In genomic region chr6:91609671-91610070, GRCm38 (mm10) we compare ENCODE assay signal across 17 mouse cellular contexts.
DNase-seq lines count a peak whose midpoint lies in the region; ATAC-seq and TF ChIP-seq lines count a peak whose summit lies in the region.
"Had no signal": no experiment of that assay in that cellular context is flagged by ENCODE, and none has a peak within 500 bp of the region (broad histone marks: within the 10 kb centered on the region; RNA-seq: fewer than 3 reads in every experiment).

No protein-coding gene starts in this region.

- WGBS in forebrain, embryonic 10.5 days, result 12% methylated on average over 2 of the region's 2 CpGs
- 13% methylated on average over 2 of the region's 2 CpGs for WGBS in forebrain, postnatal 0 days
- 18% methylated on average over 2 of the region's 2 CpGs for WGBS in hindbrain, embryonic 10.5 days
- 21% methylated on average over 2 of the region's 2 CpGs for WGBS in hindbrain, embryonic 12.5 days
- 20% methylated on average over 2 of the region's 2 CpGs for WGBS in embryonic facial prominence, embryonic 10.5 days

- H3K9ac ChIP-seq in forebrain, postnatal 0 days, result no peak overlapping the region
- no peak overlapping the region for H3K9ac ChIP-seq in hindbrain, embryonic 12.5 days
- H3K9ac ChIP-seq: embryonic facial prominence, embryonic 13.5 days; hindbrain, embryonic 15.5 days had no signal

- DNase-seq in forebrain, embryonic 10.5 days (ENCODE audit: extremely low spot score, low spot score), result no peak
- no peak for DNase-seq in forebrain, postnatal 0 days
- DNase-seq in hindbrain, embryonic 10.5 days (ENCODE audit: low spot score), result no peak
- no peak for DNase-seq in embryonic facial prominence, embryonic 10.5 days (ENCODE audit: low spot score)
- no peak for DNase-seq in layer of hippocampus, adult 9-11 months
- DNase-seq in ovary, postnatal 36 days (ENCODE audit: low spot score), result no peak
- DNase-seq: adrenal gland, postnatal 10 days; cerebellum, adult 18-20 months; cerebellum, adult 9-11 months; gastrocnemius, postnatal 36 days; heart, adult 11 months; heart, postnatal 14 days had no signal

- no peak overlapping the region for H3K4me2 ChIP-seq in forebrain, postnatal 0 days (ENCODE audit: low read depth)
- no peak overlapping the region for H3K4me2 ChIP-seq in hindbrain, embryonic 12.5 days (replicated peaks)
- H3K4me2 ChIP-seq: embryonic facial prominence, embryonic 13.5 days; hindbrain, embryonic 15.5 days had no signal

- peaks cover 6% of the 10 kb centered on the region for H3K4me1 ChIP-seq in forebrain, embryonic 10.5 days
- H3K4me1 ChIP-seq in forebrain, postnatal 0 days (ENCODE audit: insufficient read depth), result no peaks in the 10 kb centered on the region
- H3K4me1 ChIP-seq in hindbrain, embryonic 10.5 days (replicated peaks), result peaks cover 8% of the 10 kb centered on the region; the same call in 1 of the 2 replicates
- no peaks in the 10 kb centered on the region for H3K4me1 ChIP-seq in hindbrain, embryonic 12.5 days
- H3K4me1 ChIP-seq in embryonic facial prominence, embryonic 10.5 days, result 0 out of 2 replicates have a peak, but pooled peaks cover 2% of the 10 kb centered on the region
- H3K4me1 ChIP-seq: heart, embryonic 10.5 days; hindbrain, embryonic 15.5 days had no signal

- H3K4me3 ChIP-seq in forebrain, embryonic 10.5 days, result no peak overlapping the region
- no peak overlapping the region for H3K4me3 ChIP-seq in forebrain, postnatal 0 days (ENCODE audit: low read depth, low read length)
- no peak overlapping the region for H3K4me3 ChIP-seq in hindbrain, embryonic 10.5 days
- no peak overlapping the region for H3K4me3 ChIP-seq in hindbrain, embryonic 12.5 days
- no peak overlapping the region for H3K4me3 ChIP-seq in embryonic facial prominence, embryonic 10.5 days
- H3K4me3 ChIP-seq: embryonic facial prominence, embryonic 13.5 days; heart, embryonic 10.5 days; hindbrain, embryonic 15.5 days had no signal

- H3K36me3 ChIP-seq in forebrain, embryonic 10.5 days (replicated peaks), result no peaks in the 10 kb centered on the region
- H3K36me3 ChIP-seq in forebrain, postnatal 0 days (ENCODE audit: insufficient read depth), result no peaks in the 10 kb centered on the region
- H3K36me3 ChIP-seq in hindbrain, embryonic 10.5 days, result no peaks in the 10 kb centered on the region
- H3K36me3 ChIP-seq in hindbrain, embryonic 12.5 days, result no peaks in the 10 kb centered on the region
- no peaks in the 10 kb centered on the region for H3K36me3 ChIP-seq in embryonic facial prominence, embryonic 10.5 days (replicated peaks)
- H3K36me3 ChIP-seq: embryonic facial prominence, embryonic 13.5 days; heart, embryonic 10.5 days; hindbrain, embryonic 15.5 days had no signal

- ATAC-seq in forebrain, postnatal 0 days, result no peak
- no peak for ATAC-seq in hindbrain, embryonic 12.5 days (ENCODE audit: low FRiP score)
- ATAC-seq: intestine, embryonic 16.5 days had no signal

- peak overlapping the region; percentile 78 for H3K27ac ChIP-seq in forebrain, embryonic 10.5 days
- H3K27ac ChIP-seq in forebrain, postnatal 0 days (ENCODE audit: low read depth, low read length), result no peak overlapping the region
- peak overlapping the region; percentile 70 for H3K27ac ChIP-seq in hindbrain, embryonic 10.5 days
- no peak overlapping the region for H3K27ac ChIP-seq in hindbrain, embryonic 12.5 days
- 0 out of 2 replicates have a peak overlapping the region, but pooled peaks have one; percentile 1 for H3K27ac ChIP-seq in embryonic facial prominence, embryonic 10.5 days (replicated peaks)
- H3K27ac ChIP-seq: embryonic facial prominence, embryonic 13.5 days; heart, embryonic 10.5 days; hindbrain, embryonic 15.5 days had no signal

- no peak for TF ChIP-seq CTCF in forebrain, postnatal 0 days (IDR thresholded peaks at IDR 0.05; ENCODE audit: low read depth)

- no peaks in the 10 kb centered on the region for H3K27me3 ChIP-seq in forebrain, embryonic 10.5 days (ENCODE audit: poor library complexity, severe bottlenecking)
- no peaks in the 10 kb centered on the region for H3K27me3 ChIP-seq in forebrain, postnatal 0 days (ENCODE audit: insufficient read depth, low read length)
- no peaks in the 10 kb centered on the region for H3K27me3 ChIP-seq in hindbrain, embryonic 10.5 days (ENCODE audit: insufficient read depth, poor library complexity, severe bottlenecking)
- H3K27me3 ChIP-seq in hindbrain, embryonic 12.5 days, result no peaks in the 10 kb centered on the region
- H3K27me3 ChIP-seq in embryonic facial prominence, embryonic 10.5 days (replicated peaks; ENCODE audit: low read depth, poor library complexity, severe bottlenecking), result no peaks in the 10 kb centered on the region
- H3K27me3 ChIP-seq: embryonic facial prominence, embryonic 13.5 days; hindbrain, embryonic 15.5 days had no signal

- peaks cover 5% of the 10 kb centered on the region; the same call in 1 of the 2 replicates for H3K9me3 ChIP-seq in forebrain, embryonic 10.5 days
- H3K9me3 ChIP-seq in forebrain, postnatal 0 days (ENCODE audit: low read length), result no peaks in the 10 kb centered on the region
- peaks cover 5% of the 10 kb centered on the region; the same call in 1 of the 2 replicates for H3K9me3 ChIP-seq in hindbrain, embryonic 10.5 days
- no peaks in the 10 kb centered on the region; the same call in 1 of the 2 replicates for H3K9me3 ChIP-seq in hindbrain, embryonic 12.5 days (replicated peaks)
- no peaks in the 10 kb centered on the region for H3K9me3 ChIP-seq in embryonic facial prominence, embryonic 10.5 days
- H3K9me3 ChIP-seq: embryonic facial prominence, embryonic 13.5 days; heart, embryonic 10.5 days; hindbrain, embryonic 15.5 days had no signal

Comparison
In these comparisons a context has a peak if more than half of its experiments do, and no peak if none do; other contexts are left out.
1. H3K27ac ChIP-seq: peak in forebrain, embryonic 10.5 days (single experiment), hindbrain, embryonic 10.5 days (single experiment) and embryonic facial prominence, embryonic 10.5 days (single experiment); none in forebrain, postnatal 0 days (single experiment) and hindbrain, embryonic 12.5 days (single experiment).